ENCODE assay signal across 15 mouse cellular contexts in the genomic region with DNA sequence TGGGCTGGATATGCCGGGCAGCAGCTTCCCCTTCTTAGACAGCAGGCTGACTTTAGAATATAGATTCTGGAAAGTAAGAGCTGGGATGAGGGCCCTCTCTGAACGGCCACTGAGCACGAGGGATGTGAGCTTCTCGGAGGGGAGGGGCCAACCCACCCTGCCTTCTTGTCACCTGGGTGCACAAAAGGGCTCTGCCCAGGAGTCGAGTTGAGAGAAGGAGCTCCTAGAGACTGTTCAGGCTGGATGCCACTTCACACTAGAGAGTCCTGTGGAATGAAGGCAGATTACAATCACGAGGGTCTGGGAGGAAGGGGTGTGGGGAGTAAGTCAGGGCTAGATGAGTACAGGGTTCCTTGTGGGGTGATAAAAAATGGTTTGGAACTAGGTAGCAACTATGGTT. TPM values are rescaled to one million over a fixed set of nuclear protein-coding genes. Genes with fewer than 3 reads are reported as not detected.
DNase-seq lines count a peak whose midpoint lies in the region; ATAC-seq and TF ChIP-seq lines count a peak whose summit lies in the region.
"Had no signal": no experiment of that assay in that cellular context is flagged by ENCODE, and none has a peak within 500 bp of the region (broad histone marks: within the 10 kb centered on the region; RNA-seq: fewer than 3 reads in every experiment).

No protein-coding gene starts in this region.

- H3K9ac ChIP-seq in forebrain, embryonic 14.5 days (ENCODE audit: low read length) = no peak overlapping the region
- no peak overlapping the region for H3K9ac ChIP-seq in heart, embryonic 16.5 days (ENCODE audit: low read length)
- no peak overlapping the region for H3K9ac ChIP-seq in lung, embryonic 16.5 days (ENCODE audit: low read length)
- H3K9ac ChIP-seq: liver, embryonic 13.5 days had no signal

- no peak overlapping the region for H3K4me2 ChIP-seq in forebrain, embryonic 14.5 days (ENCODE audit: low read length)
- no peak overlapping the region for H3K4me2 ChIP-seq in heart, embryonic 16.5 days (ENCODE audit: low read depth, low read length)
- no peak overlapping the region for H3K4me2 ChIP-seq in lung, embryonic 16.5 days (ENCODE audit: low read depth, low read length)
- H3K4me2 ChIP-seq: liver, embryonic 13.5 days had no signal

- peaks cover 100% of the 10 kb centered on the region for H3K79me2 ChIP-seq in macrophage (ENCODE audit: inconsistent target)

- DNase-seq in forebrain, embryonic 10.5 days (ENCODE audit: extremely low spot score, low spot score) = no peak
- DNase-seq in forebrain, embryonic 14.5 days (ENCODE audit: low spot score) = no peak
- no peak for DNase-seq in heart, postnatal 25 days (ENCODE audit: low spot score)
- DNase-seq in lung, adult 2 months = no peak
- DNase-seq in layer of hippocampus, postnatal 36 days = no peak
- DNase-seq: adrenal gland, postnatal 36 days; cerebellum, adult 9-10 months; liver, embryonic 13.5 days; thymus, postnatal 36 days had no signal

- 80% methylated on average over 6 of the region's 6 CpGs for WGBS in forebrain, embryonic 10.5 days
- 54% methylated on average over 6 of the region's 6 CpGs for WGBS in forebrain, embryonic 14.5 days
- 57% methylated on average over 6 of the region's 6 CpGs for WGBS in heart, embryonic 16.5 days
- 52% methylated on average over 6 of the region's 6 CpGs for WGBS in lung, embryonic 16.5 days
- WGBS in lung, adult 2 months = 64% methylated on average over 6 of the region's 6 CpGs
- 69% methylated on average over 6 of the region's 6 CpGs for WGBS in macrophage (ENCODE audit: missing documents)

- no peaks in the 10 kb centered on the region for H3K9me3 ChIP-seq in forebrain, embryonic 10.5 days
- H3K9me3 ChIP-seq in forebrain, embryonic 14.5 days (replicated peaks; ENCODE audit: control insufficient read depth, low read length) = 0 out of 2 replicates have a peak, but pooled peaks cover 2% of the 10 kb centered on the region
- no peaks in the 10 kb centered on the region for H3K9me3 ChIP-seq in heart, embryonic 16.5 days (replicated peaks; ENCODE audit: control insufficient read depth, low read length)
- H3K9me3 ChIP-seq in lung, embryonic 16.5 days (ENCODE audit: control insufficient read depth, low read length) = no peaks in the 10 kb centered on the region
- H3K9me3 ChIP-seq: G1E; liver, embryonic 13.5 days had no signal

- peaks cover 83% of the 10 kb centered on the region for H3K4me1 ChIP-seq in forebrain, embryonic 10.5 days
- peaks cover 33% of the 10 kb centered on the region for H3K4me1 ChIP-seq in forebrain, embryonic 14.5 days (ENCODE audit: control insufficient read depth, insufficient read depth, low read length)
- H3K4me1 ChIP-seq in heart, embryonic 16.5 days (ENCODE audit: control insufficient read depth, insufficient read depth, low read length) = peaks cover 38% of the 10 kb centered on the region
- H3K4me1 ChIP-seq in lung, embryonic 16.5 days (replicated peaks; ENCODE audit: control insufficient read depth, insufficient read depth, low read length) = peaks cover 53% of the 10 kb centered on the region
- H3K4me1 ChIP-seq in lung, adult 2 months (ENCODE audit: control insufficient read depth, insufficient read depth, low read length) = peaks cover 8% of the 10 kb centered on the region

- intact Hi-C loops in heart, postnatal 25 days (cut with DNase I) = no loop called here

- TF ChIP-seq POLR2A in lung, adult 2 months (IDR thresholded peaks at IDR 0.05; ENCODE audit: borderline replicate concordance, extremely low read depth, low read depth, low read length) = no peak

- H3K27me3 ChIP-seq in forebrain, embryonic 10.5 days (ENCODE audit: poor library complexity, severe bottlenecking) = no peaks in the 10 kb centered on the region
- no peaks in the 10 kb centered on the region for H3K27me3 ChIP-seq in forebrain, embryonic 14.5 days (replicated peaks; ENCODE audit: control insufficient read depth, insufficient read depth, low read length)
- no peaks in the 10 kb centered on the region for H3K27me3 ChIP-seq in heart, embryonic 16.5 days (ENCODE audit: control insufficient read depth, insufficient read depth, low read length)
- H3K27me3 ChIP-seq in lung, embryonic 16.5 days (ENCODE audit: control insufficient read depth, insufficient read depth, low read depth, low read length) = no peaks in the 10 kb centered on the region

- no peak overlapping the region for H3K4me3 ChIP-seq in forebrain, embryonic 10.5 days
- H3K4me3 ChIP-seq in forebrain, embryonic 14.5 days (ENCODE audit: low read depth, low read length) = no peak overlapping the region
- H3K4me3 ChIP-seq in heart, embryonic 16.5 days (ENCODE audit: low read length) = no peak overlapping the region
- no peak overlapping the region for H3K4me3 ChIP-seq in lung, embryonic 16.5 days (ENCODE audit: low read length)
- no peak overlapping the region for H3K4me3 ChIP-seq in lung, adult 2 months (replicated peaks; ENCODE audit: extremely low read depth, low read depth, low read length)
- H3K4me3 ChIP-seq in macrophage (ENCODE audit: inconsistent target) = no peak overlapping the region
- H3K4me3 ChIP-seq: liver, embryonic 13.5 days had no signal

- ATAC-seq in forebrain, embryonic 14.5 days = no peak
- ATAC-seq in heart, embryonic 16.5 days (replicated peaks; ENCODE audit: extremely low read depth, insufficient read depth, low FRiP score) = no peak
- ATAC-seq in lung, embryonic 16.5 days (ENCODE audit: low read depth) = peak; percentile 46
- ATAC-seq: CD4-positive, CD25-positive, alpha-beta regulatory T cell, adult 4 months; midbrain, embryonic 16.5 days had no signal

- peaks cover 27% of the 10 kb centered on the region for H3K36me3 ChIP-seq in forebrain, embryonic 10.5 days (replicated peaks)
- H3K36me3 ChIP-seq in forebrain, embryonic 14.5 days (ENCODE audit: control insufficient read depth, insufficient read depth, low read length) = no peaks in the 10 kb centered on the region
- H3K36me3 ChIP-seq in heart, embryonic 16.5 days (ENCODE audit: control insufficient read depth, insufficient read depth) = no peaks in the 10 kb centered on the region; the same call in 1 of the 2 replicates
- H3K36me3 ChIP-seq in lung, embryonic 16.5 days (ENCODE audit: control insufficient read depth, insufficient read depth, low read length) = no peaks in the 10 kb centered on the region
- H3K36me3 ChIP-seq in macrophage (ENCODE audit: inconsistent target) = no peaks in the 10 kb centered on the region

- H3K27ac ChIP-seq in forebrain, embryonic 10.5 days = peak overlapping the region; percentile 85
- H3K27ac ChIP-seq in forebrain, embryonic 14.5 days (ENCODE audit: low read depth, low read length) = no peak overlapping the region
- H3K27ac ChIP-seq in heart, embryonic 16.5 days (ENCODE audit: low read length) = peak overlapping the region; percentile 24; the same call in 1 of the 2 replicates
- peak overlapping the region; percentile 68 for H3K27ac ChIP-seq in lung, embryonic 16.5 days (ENCODE audit: low read length)
- H3K27ac ChIP-seq in macrophage = peak overlapping the region; percentile 31
- H3K27ac ChIP-seq: liver, embryonic 13.5 days had no signal

- TF ChIP-seq CTCF in lung, adult 2 months (IDR thresholded peaks at IDR 0.05; ENCODE audit: insufficient read depth, low read length) = no peak

RNA-seq across cellular contexts. Expression of gene Nek6, which starts 5.6 kb away (rescaled TPM):
- 120 and 134 TPM in 2 replicates for polyA plus RNA-seq in forebrain, embryonic 10.5 days (2016; fragmentation: Nextera tagmentation; extraction: Ambion mirVana)
- 95.1 and 96.7 TPM in 2 replicates for polyA plus RNA-seq in forebrain, embryonic 14.5 days (2014; fragmentation: Nextera tagmentation; extraction: Ambion mirVana)
- 66.2 and 67.9 TPM in 2 replicates for polyA plus RNA-seq in heart, embryonic 16.5 days (2015; fragmentation: Nextera tagmentation; extraction: Ambion mirVana)
- total RNA-seq in heart, postnatal 25 days (2021) = 1 to 10 TPM; 3.4 to 4.3 TPM
- polyA plus RNA-seq in lung, embryonic 16.5 days (2015; fragmentation: Nextera tagmentation; extraction: Ambion mirVana) = 117 and 122 TPM in 2 replicates
- polyA plus RNA-seq in lung, adult 2 months (2012; rRNA removed) = 25.8 and 27.6 TPM in 2 replicates
- total RNA-seq in macrophage (2018; cell fraction: chromatin; rRNA removed) = 10 to 100 TPM in 24 of 26 experiments, 1 to 10 TPM in 2; 7.6 to 91.2 (median 22.2) TPM
- 10 to 100 TPM; 21.6 to 55.9 (median 38.0) TPM for total RNA-seq in macrophage (2018; cell fraction: cytosol; rRNA removed)
- 100 to 1,000 TPM in 1 of 26 experiments, 10 to 100 TPM in 24, 1 to 10 TPM in 1; 9.4 to 134 (median 28.9) TPM for total RNA-seq in macrophage (2018; cell fraction: nucleus; rRNA removed)
- polyA plus RNA-seq in macrophage (2018) = 25.6 to 82.5 TPM (median 33.5 TPM) in 3 replicates
- total RNA-seq in layer of hippocampus, postnatal 36 days (2021) = 10 to 100 TPM; 40.8 to 42.7 TPM
